Mouse (Mus musculus) cerebellum, adult 2 months (tissue): Measurements from ENCODE around the gene Ngef.

Experiments used
- CTCF ChIP-seq: fragments of 200-500 bp; IDR thresholded peaks from 2 replicates; pipeline ENCODE4 v1.5.1; 2011; ENCODE audit warnings: low read depth, mild to moderate bottlenecking, control low read depth, low read length, moderate library complexity, borderline replicate concordance; ENCODE audit not compliant: insufficient read depth
- POLR2A ChIP-seq: fragments of 200-500 bp; IDR thresholded peaks from 2 replicates; pipeline ENCODE4 v1.6.1; 2011; ENCODE audit warnings: low read length, control low read depth, borderline replicate concordance; ENCODE audit not compliant: insufficient read depth

GRCm38 (mm10) chr1:87621858-87622279, 48.2 kb upstream of the Ngef start:
- no peak for TF ChIP-seq POLR2A
- no peak for TF ChIP-seq CTCF
